Mouse (Mus musculus) ES-Bruce4 (cell line): ENCODE data around the gene Zfp1.

Experiments
- CTCF ChIP-seq: IDR thresholded peaks from one replicate; pipeline ENCODE4 v1.8.1; 2011; ENCODE audit warnings: low read depth, low read length
- EP300 ChIP-seq: IDR thresholded peaks from 2 replicates; pipeline ENCODE4 v1.6.1; 2011; ENCODE audit warnings: low read depth, low read length; ENCODE audit not compliant: insufficient read depth

GRCm38 (mm10) chr8:111614786-111615701 lies 28.2 kb upstream of the Zfp1 start:
- TF ChIP-seq CTCF = no peak
- TF ChIP-seq EP300 = no peak
